Mouse (Mus musculus) cerebellum, adult 2 months (tissue): ENCODE data around the gene Rps27l.

Source experiments
- CTCF ChIP-seq: fragments of 200-500 bp; IDR thresholded peaks from 2 replicates; pipeline ENCODE4 v1.5.1; 2011; ENCODE audit warnings: low read depth, mild to moderate bottlenecking, control low read depth, low read length, moderate library complexity, borderline replicate concordance; ENCODE audit not compliant: insufficient read depth
- POLR2A ChIP-seq: fragments of 200-500 bp; IDR thresholded peaks from 2 replicates; pipeline ENCODE4 v1.6.1; 2011; ENCODE audit warnings: low read length, control low read depth, borderline replicate concordance; ENCODE audit not compliant: insufficient read depth

DNA sequence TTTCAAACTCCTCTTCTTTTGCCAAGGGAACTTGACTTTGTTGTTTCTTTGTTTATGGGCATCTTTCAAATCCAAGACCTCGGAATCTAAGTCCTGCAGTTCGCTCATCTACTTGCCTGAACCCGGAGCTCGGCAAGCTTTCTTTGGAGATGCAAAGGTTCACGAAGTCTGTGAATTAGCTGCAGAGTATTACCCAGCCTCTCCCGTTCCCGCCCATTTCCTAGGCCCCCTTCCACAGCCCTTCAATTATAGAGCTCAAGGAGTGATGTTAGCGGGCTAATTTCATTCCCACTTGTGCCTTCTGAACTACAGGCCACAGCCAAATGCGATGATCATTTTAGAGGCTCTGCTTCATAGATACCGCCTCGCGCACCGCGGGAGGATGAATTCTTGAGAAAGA, 25.9 kb upstream of the Rps27l start:
- TF ChIP-seq CTCF = no peak
- TF ChIP-seq POLR2A = no peak
